Mouse (Mus musculus) midbrain, embryonic 15.5 days (tissue): ENCODE measurements around the gene Pdss2. TPM values are rescaled to one million over a fixed set of nuclear protein-coding genes. Genes with fewer than 3 reads are reported as not detected.

ENCODE experiments used
- ATAC-seq: fragments of 200-750 bp; cut with Nextera tagmentation; replicated peaks from 2 replicates; pipeline ENCODE4 v1.8.0; 2017; ENCODE audit warnings: moderate TSS enrichment
- H3K27ac ChIP-seq: fragments of 300-500 bp; sonication (generic); 2 replicates; pipeline ENCODE4 v1.5.1; 2015; ENCODE audit warnings: mild to moderate bottlenecking, inconsistent platforms
- H3K27me3 ChIP-seq: fragments of 300-500 bp; sonication (generic); replicated peaks from 2 replicates; pipeline ENCODE4 v1.6.1; 2015; ENCODE audit warnings: inconsistent platforms
- H3K36me3 ChIP-seq: fragments of 300-500 bp; sonication (generic); replicated peaks from 2 replicates; pipeline ENCODE4 v1.6.1; 2015; ENCODE audit warnings: inconsistent platforms
- H3K4me1 ChIP-seq: fragments of 300-500 bp; sonication (generic); 2 replicates; pipeline ENCODE4 v1.6.1; 2015; ENCODE audit warnings: inconsistent platforms
- H3K4me2 ChIP-seq: fragments of 300-500 bp; sonication (generic); 2 replicates; pipeline ENCODE4 v1.6.1; 2015; ENCODE audit warnings: inconsistent platforms, mild to moderate bottlenecking, moderate library complexity
- H3K4me3 ChIP-seq: fragments of 300-500 bp; sonication (generic); 2 replicates; pipeline ENCODE4 v1.5.1; 2015; ENCODE audit warnings: mild to moderate bottlenecking, inconsistent platforms
- H3K9ac ChIP-seq: fragments of 300-500 bp; sonication (generic); 2 replicates; pipeline ENCODE4 v1.6.1; 2015; ENCODE audit warnings: mild to moderate bottlenecking, inconsistent platforms
- H3K9me3 ChIP-seq: fragments of 300-500 bp; sonication (generic); 2 replicates; pipeline ENCODE4 v1.6.1; 2016; ENCODE audit warnings: inconsistent platforms
- WGBS: fragments of 180-500 bp; shearing (Covaris S2); methylation state at CpG from one replicate; pipeline ENCODE4 v1.1.7; 2015; ENCODE audit warnings: mixed read lengths; 5-methylcytosine and 5-hydroxymethylcytosine counted together
- polyA plus RNA-seq: library from polyadenylated mRNA; unstranded; fragments of >200 nt; fragmentation: Nextera tagmentation; extraction: Ambion mirVana; gene quantifications from 2 replicates; pipeline ENCODE4 v1.2.1, GENCODE M21; 2015

Gene Pdss2
- polyA plus RNA-seq, 1 experiment from 2014 or later, result 17.4 TPM

GRCm38 (mm10) chr10:43217361-43217900 is 3.9 kb upstream of the Pdss2 start:
- H3K4me1 ChIP-seq, result peaks cover 11% of the 10 kb centered on the region
- no peak overlapping the region for H3K4me3 ChIP-seq
- no peaks in the 10 kb centered on the region for H3K36me3 ChIP-seq
- H3K27ac ChIP-seq, result no peak overlapping the region
- no peak for ATAC-seq
- H3K9me3 ChIP-seq, result no peaks in the 10 kb centered on the region
- no peaks in the 10 kb centered on the region for H3K27me3 ChIP-seq
- no peak overlapping the region for H3K9ac ChIP-seq
- 93% methylated on average over 13 of the region's 13 CpGs for WGBS
- H3K4me2 ChIP-seq, result no peak overlapping the region

GRCm38 (mm10) chr10:43220479-43220878 is 807 bp upstream of the Pdss2 start:
- peak overlapping the region; percentile 95 for H3K27ac ChIP-seq
- H3K4me3 ChIP-seq, result peak overlapping the region; percentile 81
- H3K9ac ChIP-seq, result peak overlapping the region; percentile 90
- peak; percentile 9; the same call in 1 of the 2 replicates for ATAC-seq
- peak overlapping the region; percentile 90 for H3K4me2 ChIP-seq
- no peaks in the 10 kb centered on the region for H3K36me3 ChIP-seq
- H3K9me3 ChIP-seq, result no peaks in the 10 kb centered on the region
- WGBS, result 21% methylated on average over 7 of the region's 7 CpGs
- no peaks in the 10 kb centered on the region for H3K27me3 ChIP-seq
- H3K4me1 ChIP-seq, result peaks cover 11% of the 10 kb centered on the region

- peaks cover 11% of the 10 kb centered on the region for H3K4me1 ChIP-seq
- WGBS, result under 1% methylated on average over 25 of the region's 25 CpGs
- no peaks in the 10 kb centered on the region for H3K27me3 ChIP-seq
- peak overlapping the region; percentile 90 for H3K4me2 ChIP-seq
- peak overlapping the region; percentile 95 for H3K27ac ChIP-seq
- H3K4me3 ChIP-seq, result peak overlapping the region; percentile 81
- no peaks in the 10 kb centered on the region for H3K9me3 ChIP-seq
- H3K9ac ChIP-seq, result peak overlapping the region; percentile 58
- peak; percentile 60 for ATAC-seq
- H3K36me3 ChIP-seq, result no peaks in the 10 kb centered on the region
These were observed 373 bp downstream of the Pdss2 start for GRCm38 (mm10) chr10:43221659-43222058.

GRCm38 (mm10) chr10:43223391-43223790 is 2.1 kb downstream of the Pdss2 start:
- no peaks in the 10 kb centered on the region for H3K27me3 ChIP-seq

GRCm38 (mm10) chr10:43226391-43226790 is 5.1 kb downstream of the Pdss2 start:
- peaks cover 7% of the 10 kb centered on the region for H3K4me1 ChIP-seq

More at GRCm38 (mm10) chr10:43223391-43223790, 2.1 kb downstream of the Pdss2 start:
- H3K27ac ChIP-seq, result no peak overlapping the region
- no peak overlapping the region for H3K9ac ChIP-seq
- no peak overlapping the region for H3K4me2 ChIP-seq
- no peak for ATAC-seq
- no peaks in the 10 kb centered on the region for H3K36me3 ChIP-seq
- WGBS, result 98% methylated on average over 2 of the region's 2 CpGs
- H3K4me1 ChIP-seq, result peaks cover 11% of the 10 kb centered on the region
- no peak overlapping the region for H3K4me3 ChIP-seq
- H3K9me3 ChIP-seq, result no peaks in the 10 kb centered on the region

GRCm38 (mm10) chr10:43229236-43229635 is 8.0 kb downstream of the Pdss2 start:
- Histone ChIP-seq H3K4me1 (no peaks in the 10 kb centered on the region), H3K27ac (no peak overlapping the region), H3K4me3 (no peak overlapping the region), H3K9ac (no peak overlapping the region), H3K4me2 (no peak overlapping the region), H3K36me3 (no peaks in the 10 kb centered on the region), H3K9me3 (no peaks in the 10 kb centered on the region), H3K27me3 (no peaks in the 10 kb centered on the region)
- 95% methylated on average over 2 of the region's 2 CpGs for WGBS
- ATAC-seq, result no peak

More at GRCm38 (mm10) chr10:43226391-43226790, 5.1 kb downstream of the Pdss2 start:
- Histone ChIP-seq H3K9ac (no peak overlapping the region), H3K27ac (no peak overlapping the region), H3K36me3 (no peaks in the 10 kb centered on the region), H3K4me2 (no peak overlapping the region), H3K27me3 (no peaks in the 10 kb centered on the region), H3K4me3 (no peak overlapping the region), H3K9me3 (no peaks in the 10 kb centered on the region)
- ATAC-seq, result no peak
- WGBS, result 96% methylated on average over 1 of the region's 1 CpGs

GRCm38 (mm10) chr10:43234522-43234921 is 13.2 kb downstream of the Pdss2 start:
- Histone ChIP-seq H3K36me3 (no peaks in the 10 kb centered on the region), H3K4me1 (no peaks in the 10 kb centered on the region), H3K9me3 (no peaks in the 10 kb centered on the region), H3K27ac (no peak overlapping the region), H3K4me3 (no peak overlapping the region), H3K4me2 (no peak overlapping the region), H3K27me3 (no peaks in the 10 kb centered on the region), H3K9ac (no peak overlapping the region)
- no peak for ATAC-seq
- WGBS, result 73% methylated on average over 4 of the region's 4 CpGs

- Histone ChIP-seq H3K27me3 (no peaks in the 10 kb centered on the region), H3K9ac (no peak overlapping the region), H3K4me3 (no peak overlapping the region), H3K4me2 (no peak overlapping the region), H3K9me3 (no peaks in the 10 kb centered on the region), H3K27ac (no peak overlapping the region), H3K4me1 (no peaks in the 10 kb centered on the region), H3K36me3 (no peaks in the 10 kb centered on the region)
- no peak for ATAC-seq
- 81% methylated on average over 3 of the region's 3 CpGs for WGBS
These were observed 13.7 kb downstream of the Pdss2 start for GRCm38 (mm10) chr10:43235011-43235410.

GRCm38 (mm10) chr10:43235758-43236669 is 14.7 kb downstream of the Pdss2 start:
- no peak for ATAC-seq
- no peaks in the 10 kb centered on the region for H3K4me1 ChIP-seq
- H3K4me3 ChIP-seq, result no peak overlapping the region
- no peak overlapping the region for H3K9ac ChIP-seq
- H3K36me3 ChIP-seq, result no peaks in the 10 kb centered on the region
- no peak overlapping the region for H3K27ac ChIP-seq
- no peaks in the 10 kb centered on the region for H3K9me3 ChIP-seq
- no peak overlapping the region for H3K4me2 ChIP-seq
- no peaks in the 10 kb centered on the region for H3K27me3 ChIP-seq
- WGBS, result 93% methylated on average over 5 of the region's 5 CpGs

GRCm38 (mm10) chr10:43242215-43242614 is 20.9 kb downstream of the Pdss2 start:
- no peaks in the 10 kb centered on the region for H3K9me3 ChIP-seq
- H3K27ac ChIP-seq, result no peak overlapping the region
- peak; percentile 77 for ATAC-seq
- H3K4me1 ChIP-seq, result peaks cover 17% of the 10 kb centered on the region; the same call in 1 of the 2 replicates
- WGBS, result 52% methylated on average over 8 of the region's 8 CpGs
- H3K36me3 ChIP-seq, result no peaks in the 10 kb centered on the region
- H3K9ac ChIP-seq, result no peak overlapping the region
- no peaks in the 10 kb centered on the region for H3K27me3 ChIP-seq
- H3K4me3 ChIP-seq, result no peak overlapping the region
- H3K4me2 ChIP-seq, result no peak overlapping the region

- WGBS, result 25% methylated on average over 3 of the region's 3 CpGs
- Histone ChIP-seq H3K4me3 (no peak overlapping the region), H3K27me3 (no peaks in the 10 kb centered on the region)
These were observed 23.0 kb downstream of the Pdss2 start for GRCm38 (mm10) chr10:43244262-43244806.

GRCm38 (mm10) chr10:43245461-43246200 is 24.3 kb downstream of the Pdss2 start:
- H3K9me3 ChIP-seq, result no peaks in the 10 kb centered on the region
- H3K4me3 ChIP-seq, result no peak overlapping the region
- H3K27ac ChIP-seq, result no peak overlapping the region
- no peaks in the 10 kb centered on the region for H3K36me3 ChIP-seq
- WGBS, result 46% methylated on average over 17 of the region's 17 CpGs
- H3K4me2 ChIP-seq, result no peak overlapping the region; the same call in 1 of the 2 replicates
- no peaks in the 10 kb centered on the region for H3K27me3 ChIP-seq
- no peak for ATAC-seq
- H3K9ac ChIP-seq, result no peak overlapping the region
- peaks cover 17% of the 10 kb centered on the region; the same call in 1 of the 2 replicates for H3K4me1 ChIP-seq

More at GRCm38 (mm10) chr10:43244262-43244806, 23.0 kb downstream of the Pdss2 start:
- ATAC-seq, result no peak
- no peaks in the 10 kb centered on the region for H3K36me3 ChIP-seq
- H3K9me3 ChIP-seq, result no peaks in the 10 kb centered on the region
- no peak overlapping the region for H3K9ac ChIP-seq
- no peak overlapping the region for H3K27ac ChIP-seq
- peaks cover 17% of the 10 kb centered on the region; the same call in 1 of the 2 replicates for H3K4me1 ChIP-seq
- H3K4me2 ChIP-seq, result no peak overlapping the region
